Mouse (Mus musculus): ENCODE data around the gene Adipor2.

GRCm38 (mm10) chr6:119404854-119405253 lies 12.7 kb downstream of the Adipor2 start:
- no peak for TF ChIP-seq ZC3H11A (IDR thresholded peaks at IDR 0.05; ENCODE audit: borderline replicate concordance, low read depth, low read length)
- no peak for TF ChIP-seq CHD2 (IDR thresholded peaks at IDR 0.05; ENCODE audit: low read depth, low read length)
